Mouse (Mus musculus) lung, postnatal 0 days (tissue): Measurements from ENCODE around the gene Npw.

Source experiments
- CTCF ChIP-seq: IDR thresholded peaks from 2 replicates; pipeline ENCODE4 v1.5.1; 2016; ENCODE audit warnings: antibody characterized with exemption, mild to moderate bottlenecking
- EP300 ChIP-seq: IDR thresholded peaks from 2 replicates; pipeline ENCODE4 v1.6.1; 2016; ENCODE audit warnings: antibody characterized with exemption, mild to moderate bottlenecking, control low read depth

DNA sequence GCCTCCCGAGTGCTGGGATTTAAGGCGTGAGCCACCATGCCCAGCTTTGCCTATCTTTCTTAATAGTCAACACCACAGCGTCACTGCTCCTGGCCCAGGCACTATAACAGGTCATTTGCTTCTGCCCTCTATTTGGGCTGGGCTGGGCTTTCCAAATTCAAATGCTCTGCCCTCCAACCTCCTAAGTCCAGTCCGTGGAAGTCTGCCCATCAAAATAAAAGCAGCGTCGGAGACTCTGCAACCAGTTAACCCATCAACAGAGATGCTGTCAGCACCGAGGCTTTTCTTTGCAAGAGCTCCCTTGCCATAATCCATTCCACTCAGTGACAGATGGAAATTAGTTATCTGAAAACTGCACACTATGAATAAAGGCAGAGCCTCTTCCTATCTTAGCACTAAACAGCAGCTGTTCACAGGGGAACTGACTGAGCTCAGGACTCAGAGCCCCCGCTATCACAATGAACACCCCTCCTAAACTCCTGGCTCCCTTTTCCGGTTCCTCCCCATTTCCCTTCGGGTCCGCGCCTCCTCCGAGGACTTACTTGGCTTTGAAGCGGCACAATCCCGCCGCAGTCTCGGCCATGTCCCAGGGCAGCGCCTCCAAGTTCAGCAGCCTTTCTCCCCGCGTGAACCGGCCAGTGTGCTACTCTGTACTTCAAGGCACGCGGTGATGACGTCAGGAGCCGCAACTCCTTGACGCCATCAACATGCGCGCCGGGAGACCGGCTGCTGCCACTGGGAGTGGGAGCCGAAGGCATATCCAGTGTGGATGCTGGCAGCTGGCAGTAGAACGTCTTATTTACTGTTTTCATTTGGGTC is 48.9 kb upstream of the Npw start, which contains the start of gene Tbl3:
- TF ChIP-seq CTCF (no peak), EP300 (no peak)
